In the genomic region with DNA sequence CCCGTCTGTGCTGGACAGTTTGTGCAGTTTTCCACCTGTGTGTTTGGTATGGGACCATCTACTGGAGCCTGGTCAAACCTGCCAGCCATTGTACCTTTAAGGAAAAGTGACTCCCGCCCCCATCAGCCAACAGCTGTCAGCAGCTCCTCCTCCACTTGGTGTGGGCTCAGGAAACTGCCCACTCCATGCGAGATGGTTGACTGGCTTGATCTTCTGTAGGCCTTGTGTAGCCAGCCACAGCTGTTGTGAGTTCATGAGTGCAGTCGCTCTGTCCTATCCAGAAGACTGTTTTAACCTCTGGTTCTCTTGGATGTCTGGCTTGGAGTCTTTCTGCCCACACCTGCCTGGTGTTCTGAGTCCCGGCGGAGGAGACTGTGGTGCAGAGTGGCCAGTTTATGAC, we compare ENCODE assay signal across 15 mouse cellular contexts.
"Had no signal": no experiment of that assay in that cellular context is flagged by ENCODE, and none has a peak within 500 bp of the region (broad histone marks: within the 10 kb centered on the region; RNA-seq: fewer than 3 reads in every experiment).

No protein-coding gene starts in this region.

- H3K9ac ChIP-seq: lung, embryonic 14.5 days; midbrain, embryonic 12.5 days; neural tube, embryonic 12.5 days; stomach, embryonic 15.5 days had no signal

- H3K4me3 ChIP-seq: midbrain, embryonic 10.5 days; midbrain, embryonic 12.5 days; neural tube, embryonic 12.5 days; stomach, embryonic 15.5 days had no signal

- ATAC-seq: midbrain, embryonic 16.5 days had no signal

- DNase-seq: lung, adult 18-20 months; lung, embryonic 14.5 days; lung, postnatal 10 days; lung, postnatal 4 days; midbrain, embryonic 14.5 days; right cerebral cortex, postnatal 14 days; thymus, adult 2 months; thymus, postnatal 25 days; thymus, postnatal 4 days had no signal

- H3K36me3 ChIP-seq: midbrain, embryonic 10.5 days; midbrain, embryonic 12.5 days; neural tube, embryonic 12.5 days; stomach, embryonic 15.5 days had no signal

- H3K27me3 ChIP-seq: midbrain, embryonic 12.5 days; neural tube, embryonic 12.5 days; stomach, embryonic 15.5 days had no signal

- H3K4me1 ChIP-seq: stomach, embryonic 15.5 days had no signal

- H3K9me3 ChIP-seq: midbrain, embryonic 10.5 days; midbrain, embryonic 12.5 days; neural tube, embryonic 12.5 days; stomach, embryonic 15.5 days had no signal

- H3K27ac ChIP-seq: midbrain, embryonic 10.5 days; midbrain, embryonic 12.5 days; neural tube, embryonic 12.5 days; stomach, embryonic 15.5 days; stomach, postnatal 0 days had no signal

- H3K4me2 ChIP-seq: lung, embryonic 14.5 days; midbrain, embryonic 12.5 days; neural tube, embryonic 12.5 days; stomach, embryonic 15.5 days had no signal
